Mouse (Mus musculus): ENCODE data around the gene Usp32.

GRCm38 (mm10) chr11:84957171-84957570, 182.8 kb downstream of the Usp32 start:
- TF ChIP-seq TAL1 (conservative IDR thresholded peaks at IDR 0.05; ENCODE audit: low read depth, low read length), result no peak
- no peak for TF ChIP-seq POLR2AphosphoS5 (IDR thresholded peaks at IDR 0.05; ENCODE audit: insufficient replicate concordance, low read depth, low read length)
- no peak for TF ChIP-seq CTCF (IDR thresholded peaks at IDR 0.05; ENCODE audit: low read depth, low read length)
